Mouse (Mus musculus): ENCODE results near the gene 9930104L06Rik. TPM values are rescaled to one million over a fixed set of nuclear protein-coding genes. Genes with fewer than 3 reads are reported as not detected.

9930104L06Rik gene
- polyA plus RNA-seq, 1 experiment, result 7.1 TPM

DNA sequence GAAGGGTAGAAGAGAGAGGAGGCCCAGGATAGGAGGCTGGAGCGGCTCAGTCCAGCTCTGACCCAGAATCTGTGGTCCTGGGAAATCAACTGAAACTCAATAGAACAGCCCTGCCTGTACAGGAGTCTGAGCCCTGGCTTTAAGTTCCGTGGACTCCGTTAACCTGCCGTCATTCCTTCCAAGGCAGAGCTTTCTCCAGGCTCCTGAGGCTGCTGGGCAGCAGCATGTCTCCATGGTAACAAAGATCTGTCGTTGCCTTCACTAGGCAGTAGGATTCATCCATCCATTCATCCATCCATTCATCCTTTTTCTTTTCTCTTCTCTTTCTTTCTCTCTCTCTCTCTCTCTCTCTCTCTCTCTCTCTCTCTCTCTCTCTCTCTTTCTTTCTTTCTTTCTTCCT is 33.8 kb downstream of the 9930104L06Rik start:
- WGBS, result 26% methylated on average over 5 of the region's 5 CpGs
- H3K4me1 ChIP-seq (ENCODE audit: control insufficient read depth, insufficient read depth, insufficient read length, low read length), result no peaks in the 10 kb centered on the region
- H3K36me3 ChIP-seq (ENCODE audit: control insufficient read depth, insufficient read depth, low read length), result no peaks in the 10 kb centered on the region
- no peaks in the 10 kb centered on the region for H3K27me3 ChIP-seq (ENCODE audit: control insufficient read depth, insufficient read depth, low read length)
- no peak overlapping the region for H3K27ac ChIP-seq (ENCODE audit: insufficient read depth, low read depth, low read length)
- TF ChIP-seq CTCF (IDR thresholded peaks at IDR 0.05; ENCODE audit: extremely low read depth, insufficient read length, insufficient replicate concordance, low read depth, low read length) (no peak), POLR2A (IDR thresholded peaks at IDR 0.05; ENCODE audit: low read depth, low read length) (no peak)
- H3K4me3 ChIP-seq (ENCODE audit: low read depth, low read length), result no peak overlapping the region

DNA sequence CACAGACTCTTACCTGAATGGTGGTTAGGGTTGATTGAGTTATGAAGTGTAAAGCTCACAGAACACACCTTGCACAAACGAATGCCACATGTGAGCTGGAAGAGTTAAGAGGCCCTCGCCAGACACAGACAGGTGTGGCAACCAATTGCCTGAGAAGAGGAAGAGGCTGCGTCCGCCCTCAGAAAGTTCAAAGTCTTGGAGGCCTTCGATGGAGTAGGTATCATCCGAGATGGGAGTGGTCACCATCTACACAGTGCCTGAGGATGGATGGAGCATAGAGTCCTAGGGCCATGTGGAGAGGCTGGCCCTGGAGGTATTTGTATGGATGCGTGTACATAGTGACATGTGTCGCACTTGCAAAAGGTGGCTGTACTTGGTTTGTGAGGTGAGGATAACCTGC is 34.2 kb downstream of the 9930104L06Rik start:
- 28% methylated on average over 8 of the region's 8 CpGs for WGBS
- H3K4me1 ChIP-seq (ENCODE audit: control insufficient read depth, insufficient read depth, insufficient read length, low read length), result no peaks in the 10 kb centered on the region
- H3K4me3 ChIP-seq (ENCODE audit: low read depth, low read length), result no peak overlapping the region
- H3K27ac ChIP-seq (ENCODE audit: insufficient read depth, low read depth, low read length), result no peak overlapping the region
- no peaks in the 10 kb centered on the region for H3K36me3 ChIP-seq (ENCODE audit: control insufficient read depth, insufficient read depth, low read length)
- no peaks in the 10 kb centered on the region for H3K27me3 ChIP-seq (ENCODE audit: control insufficient read depth, insufficient read depth, low read length)
- no peak for TF ChIP-seq CTCF (IDR thresholded peaks at IDR 0.05; ENCODE audit: extremely low read depth, insufficient read length, insufficient replicate concordance, low read depth, low read length)

DNA sequence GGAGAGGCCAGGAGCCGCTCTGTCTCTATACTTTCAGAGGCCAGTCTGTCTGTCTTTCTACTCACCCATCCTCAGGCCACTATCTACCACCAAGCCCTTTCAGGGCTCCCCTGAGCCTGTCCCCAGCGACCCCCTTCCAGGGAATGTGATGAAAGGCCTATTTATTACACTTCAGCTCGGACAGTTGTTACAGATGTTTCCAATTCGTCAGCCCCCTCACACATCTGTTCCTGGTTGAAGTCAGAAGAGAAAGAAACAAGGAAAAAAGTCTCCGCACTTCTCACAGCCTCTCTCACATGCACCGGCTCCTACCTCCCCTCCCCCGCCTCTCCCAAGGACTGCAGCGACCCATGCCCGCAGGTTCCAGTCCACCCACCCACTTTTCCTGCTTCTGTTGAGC is 35.5 kb downstream of the 9930104L06Rik start:
- Histone ChIP-seq H3K36me3 (ENCODE audit: control insufficient read depth, insufficient read depth, low read length) (no peaks in the 10 kb centered on the region), H3K4me1 (ENCODE audit: control insufficient read depth, insufficient read depth, insufficient read length, low read length) (no peaks in the 10 kb centered on the region), H3K4me3 (ENCODE audit: low read depth, low read length) (no peak overlapping the region), H3K27ac (ENCODE audit: insufficient read depth, low read depth, low read length) (no peak overlapping the region), H3K27me3 (ENCODE audit: control insufficient read depth, insufficient read depth, low read length) (no peaks in the 10 kb centered on the region)
- WGBS, result 76% methylated on average over 9 of the region's 9 CpGs
- TF ChIP-seq POLR2A (IDR thresholded peaks at IDR 0.05; ENCODE audit: low read depth, low read length) (no peak), CTCF (IDR thresholded peaks at IDR 0.05; ENCODE audit: extremely low read depth, insufficient read length, insufficient replicate concordance, low read depth, low read length) (no peak)

DNA sequence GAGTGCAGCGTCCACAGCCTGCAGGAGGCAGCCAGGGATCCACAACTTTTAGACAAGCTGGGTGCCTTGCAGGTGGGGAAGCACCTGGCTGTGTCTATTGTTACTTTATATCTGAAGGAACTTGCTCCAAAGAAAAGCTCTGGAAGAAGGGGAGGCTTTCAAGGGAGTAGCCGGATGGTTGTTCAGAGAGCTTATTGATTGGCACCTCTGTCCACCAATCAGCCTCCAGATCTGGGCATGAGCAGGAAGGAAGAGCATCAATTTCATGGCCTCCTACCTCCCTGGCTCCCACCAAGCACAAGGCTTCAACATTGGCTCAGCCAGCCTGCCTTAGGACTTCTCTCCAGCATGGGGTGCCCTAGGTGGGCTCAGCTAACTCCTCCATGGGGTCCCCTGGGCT is 36.4 kb downstream of the 9930104L06Rik start:
- no peak for TF ChIP-seq CTCF (IDR thresholded peaks at IDR 0.05; ENCODE audit: extremely low read depth, insufficient read length, insufficient replicate concordance, low read depth, low read length)
- Histone ChIP-seq H3K4me3 (ENCODE audit: low read depth, low read length) (no peak overlapping the region), H3K27me3 (ENCODE audit: control insufficient read depth, insufficient read depth, low read length) (no peaks in the 10 kb centered on the region), H3K4me1 (ENCODE audit: control insufficient read depth, insufficient read depth, insufficient read length, low read length) (no peaks in the 10 kb centered on the region), H3K27ac (ENCODE audit: insufficient read depth, low read depth, low read length) (no peak overlapping the region), H3K36me3 (ENCODE audit: control insufficient read depth, insufficient read depth, low read length) (no peaks in the 10 kb centered on the region)
- 74% methylated on average over 2 of the region's 2 CpGs for WGBS

DNA sequence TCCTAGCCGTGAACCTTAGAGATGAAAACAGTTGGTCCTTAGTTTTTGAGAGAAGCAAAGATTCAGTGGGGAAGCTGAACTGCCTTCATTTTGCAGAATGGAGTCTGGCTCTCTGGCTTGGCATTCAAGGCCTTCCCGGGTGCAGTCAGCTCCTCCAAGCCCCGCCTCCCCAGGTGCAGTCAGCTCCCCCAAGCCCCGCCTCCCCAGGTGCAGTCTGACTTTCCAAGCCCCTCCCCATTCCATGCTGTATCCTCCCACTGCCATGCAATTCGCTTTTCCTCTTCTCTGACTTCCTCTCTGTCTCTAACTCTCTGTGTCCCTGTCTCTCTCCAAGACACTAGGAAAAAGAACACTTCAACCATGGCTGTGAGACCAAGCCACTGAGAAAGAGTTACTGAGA is 41.4 kb downstream of the 9930104L06Rik start:
- Histone ChIP-seq H3K36me3 (ENCODE audit: control insufficient read depth, insufficient read depth, low read length) (no peaks in the 10 kb centered on the region), H3K27ac (ENCODE audit: insufficient read depth, low read depth, low read length) (no peak overlapping the region), H3K4me3 (ENCODE audit: low read depth, low read length) (no peak overlapping the region), H3K4me1 (ENCODE audit: control insufficient read depth, insufficient read depth, insufficient read length, low read length) (no peaks in the 10 kb centered on the region), H3K27me3 (ENCODE audit: control insufficient read depth, insufficient read depth, low read length) (no peaks in the 10 kb centered on the region)
- 20% methylated on average over 5 of the region's 5 CpGs for WGBS
- no peak for TF ChIP-seq POLR2A (IDR thresholded peaks at IDR 0.05; ENCODE audit: low read depth, low read length)
- no peak for TF ChIP-seq CTCF (IDR thresholded peaks at IDR 0.05; ENCODE audit: extremely low read depth, insufficient read length, insufficient replicate concordance, low read depth, low read length)

DNA sequence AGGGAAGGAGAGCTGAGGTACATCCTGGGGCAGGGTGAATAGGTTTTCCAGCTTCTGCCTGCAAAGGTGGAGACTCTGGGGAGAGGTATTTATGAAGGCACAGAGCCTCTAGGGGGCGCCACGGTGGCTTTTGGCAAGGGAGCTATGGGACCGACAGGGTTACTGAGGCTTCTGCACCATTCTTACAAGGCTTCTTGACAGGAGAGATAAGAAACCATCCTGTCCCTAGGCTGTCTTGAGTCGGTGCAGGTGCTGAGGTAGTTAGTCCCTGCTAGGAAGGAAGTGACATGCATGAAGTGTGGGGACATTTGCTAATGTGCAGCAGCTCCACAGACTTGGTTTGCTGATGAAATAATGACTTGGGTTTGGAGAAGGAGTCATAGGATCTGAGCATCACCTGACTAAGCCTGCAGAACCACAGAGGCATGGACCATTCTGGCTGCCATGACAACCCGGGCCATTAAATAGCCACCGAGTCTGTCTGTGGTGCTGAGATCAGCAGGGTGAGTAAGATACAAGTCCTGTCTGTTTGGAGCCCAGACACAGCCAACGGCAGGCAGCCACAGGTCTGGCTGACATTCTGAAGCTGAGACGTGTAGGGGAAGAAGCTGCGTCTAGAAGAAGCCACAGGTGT is 47.2 kb downstream of the 9930104L06Rik start:
- 20% methylated on average over 9 of the region's 9 CpGs for WGBS
- H3K27me3 ChIP-seq (ENCODE audit: control insufficient read depth, insufficient read depth, low read length), result peaks cover 45% of the 10 kb centered on the region
- no peak overlapping the region for H3K27ac ChIP-seq (ENCODE audit: insufficient read depth, low read depth, low read length)
- H3K36me3 ChIP-seq (ENCODE audit: control insufficient read depth, insufficient read depth, low read length), result no peaks in the 10 kb centered on the region
- H3K4me3 ChIP-seq (ENCODE audit: low read depth, low read length), result no peak overlapping the region
- H3K4me1 ChIP-seq (ENCODE audit: control insufficient read depth, insufficient read depth, insufficient read length, low read length), result 0 out of 2 replicates have a peak, but pooled peaks cover 4% of the 10 kb centered on the region
- TF ChIP-seq CTCF (IDR thresholded peaks at IDR 0.05; ENCODE audit: extremely low read depth, insufficient read length, insufficient replicate concordance, low read depth, low read length), result peak; percentile 32; the same call in 1 of the 2 replicates
- no peak for TF ChIP-seq POLR2A (IDR thresholded peaks at IDR 0.05; ENCODE audit: low read depth, low read length)

DNA sequence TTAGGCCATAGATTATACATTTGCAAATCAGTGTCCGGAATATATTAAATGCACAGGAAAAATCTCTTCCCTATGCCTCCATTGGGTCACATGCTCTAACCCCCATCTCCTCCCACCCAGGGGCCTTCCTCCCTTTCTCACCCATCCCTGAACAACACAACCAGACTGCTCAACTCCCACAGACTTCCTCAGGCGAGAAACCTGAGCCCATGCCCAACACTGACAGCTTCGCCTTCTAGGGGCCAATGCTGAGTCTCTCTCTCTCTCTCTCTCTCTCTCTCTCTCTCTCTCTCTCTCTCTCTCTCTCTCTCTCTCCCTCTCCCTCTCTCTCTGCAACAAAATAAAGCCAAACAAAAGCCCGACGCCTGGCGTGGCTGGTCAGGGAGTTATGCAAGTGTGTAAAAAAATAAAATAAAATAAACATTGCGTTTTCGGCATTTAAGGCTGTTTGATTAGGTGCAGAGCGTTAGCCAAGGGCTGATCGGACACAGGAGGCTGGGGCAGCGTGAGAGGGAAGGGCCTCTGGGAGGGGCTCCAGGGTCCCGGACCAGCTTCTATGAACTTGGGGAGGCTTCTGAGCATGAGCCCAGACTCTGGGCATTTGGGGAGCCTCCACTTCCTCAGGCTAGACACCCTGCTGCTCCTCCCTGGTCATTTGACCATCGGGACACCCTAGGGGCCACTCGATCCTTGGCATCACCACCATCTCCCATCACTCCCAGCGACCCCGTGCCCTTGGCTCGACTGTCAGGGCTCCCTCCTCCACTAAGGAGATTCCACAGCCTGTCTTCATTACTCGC is 48.2 kb downstream of the 9930104L06Rik start:
- H3K27me3 ChIP-seq (ENCODE audit: control insufficient read depth, insufficient read depth, low read length), result peaks cover 49% of the 10 kb centered on the region
- TF ChIP-seq CTCF (IDR thresholded peaks at IDR 0.05; ENCODE audit: extremely low read depth, insufficient read length, insufficient replicate concordance, low read depth, low read length) (no peak), POLR2A (IDR thresholded peaks at IDR 0.05; ENCODE audit: low read depth, low read length) (no peak)

More for the DNA sequence above, 48.2 kb downstream of the 9930104L06Rik start:
- Histone ChIP-seq H3K36me3 (ENCODE audit: control insufficient read depth, insufficient read depth, low read length) (no peaks in the 10 kb centered on the region), H3K4me3 (ENCODE audit: low read depth, low read length) (no peak overlapping the region), H3K27ac (ENCODE audit: insufficient read depth, low read depth, low read length) (no peak overlapping the region), H3K4me1 (ENCODE audit: control insufficient read depth, insufficient read depth, insufficient read length, low read length) (0 out of 2 replicates have a peak, but pooled peaks cover 4% of the 10 kb centered on the region)
- 11% methylated on average over 18 of the region's 18 CpGs for WGBS
